Comparison of ENCODE assay signal across 16 mouse cellular contexts in the genomic region with DNA sequence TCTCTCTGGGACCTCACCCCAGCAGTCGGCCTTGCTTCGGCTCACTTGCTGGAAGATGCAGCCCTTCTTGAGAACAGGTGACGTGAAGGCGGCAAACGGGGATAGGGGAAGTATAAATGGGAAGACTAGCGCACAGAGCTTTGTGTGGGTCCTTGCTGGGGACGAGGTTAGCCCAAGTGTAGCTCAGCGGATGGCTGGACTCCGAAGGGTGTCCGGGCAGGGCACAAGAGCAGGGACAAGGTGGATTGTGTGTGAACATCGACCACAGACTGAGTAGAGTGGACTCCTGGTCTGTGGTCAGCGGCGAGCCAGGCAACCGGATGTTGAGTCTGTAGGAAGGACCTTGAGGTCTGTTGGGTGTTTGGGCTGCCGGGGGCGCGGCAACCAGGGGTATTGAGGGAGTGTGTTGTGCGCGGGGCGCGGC. TPM values are rescaled to one million over a fixed set of nuclear protein-coding genes. Genes with fewer than 3 reads are reported as not detected.
DNase-seq lines count a peak whose midpoint lies in the region; ATAC-seq lines count a peak whose summit lies in the region.
"Had no signal": no experiment of that assay in that cellular context is flagged by ENCODE, and none has a peak within 500 bp of the region (broad histone marks: within the 10 kb centered on the region; RNA-seq: fewer than 3 reads in every experiment).

No protein-coding gene starts in this region.

- H3K9ac ChIP-seq in neural tube, embryonic 14.5 days (replicated peaks; ENCODE audit: low read depth, low read length): peak overlapping the region; percentile 100
- H3K9ac ChIP-seq: heart, embryonic 13.5 days; liver, embryonic 14.5 days had no signal

- peak overlapping the region; percentile 87 for H3K4me3 ChIP-seq in neural tube, embryonic 14.5 days (ENCODE audit: low read depth, low read length)
- H3K4me3 ChIP-seq: heart, embryonic 13.5 days had no signal

- intact Hi-C loops in heart, postnatal 10 days (cut with DNase I): no loop called here

- H3K9me3 ChIP-seq in neural tube, embryonic 14.5 days (ENCODE audit: control insufficient read depth, low read length): no peaks in the 10 kb centered on the region
- H3K9me3 ChIP-seq: heart, embryonic 13.5 days had no signal

- H3K36me3 ChIP-seq in neural tube, embryonic 14.5 days (ENCODE audit: control insufficient read depth, insufficient read depth, low read length): no peaks in the 10 kb centered on the region
- H3K36me3 ChIP-seq: heart, embryonic 13.5 days had no signal

- H3K4me2 ChIP-seq in neural tube, embryonic 14.5 days (ENCODE audit: low read depth, low read length): peak overlapping the region; percentile 94
- H3K4me2 ChIP-seq: heart, embryonic 13.5 days had no signal

- ATAC-seq in neural tube, embryonic 14.5 days (ENCODE audit: low read depth): no peak
- ATAC-seq: hindbrain, postnatal 0 days had no signal

- H3K27me3 ChIP-seq in neural tube, embryonic 14.5 days (ENCODE audit: control insufficient read depth, insufficient read depth, low read length): no peaks in the 10 kb centered on the region

- peak; percentile 66 for DNase-seq in embryo, embryonic 10 days (ENCODE audit: low spot score)
- DNase-seq in embryo, embryonic 11 days: no peak
- peak; percentile 33 for DNase-seq in ovary, postnatal 36 days (ENCODE audit: low spot score)
- DNase-seq in ovary, postnatal 10 days (ENCODE audit: low spot score): no peak
- DNase-seq in kidney, postnatal 10 days: peak; percentile 77
- DNase-seq in embryo, embryonic 9.5 days (ENCODE audit: extremely low spot score): no peak
- DNase-seq in heart, postnatal 10 days: no peak
- DNase-seq: cerebellum, adult 9-11 months; spleen, adult 18-20 months; thymus, adult 18-20 months had no signal

- peak overlapping the region; percentile 99 for H3K27ac ChIP-seq in neural tube, embryonic 14.5 days (ENCODE audit: low read depth, low read length)
- H3K27ac ChIP-seq: heart, embryonic 13.5 days; hindbrain, postnatal 0 days; liver, embryonic 14.5 days had no signal

- peaks cover 8% of the 10 kb centered on the region for H3K4me1 ChIP-seq in neural tube, embryonic 14.5 days (ENCODE audit: control insufficient read depth, insufficient read depth, low read length)

- 1% methylated on average over 21 of the region's 21 CpGs for WGBS in neural tube, embryonic 14.5 days

RNA-seq across cellular contexts. Expression of a gene that starts 0.5 kb away (rescaled TPM):
- polyA plus RNA-seq in neural tube, embryonic 14.5 days (2014; fragmentation: Nextera tagmentation; extraction: Ambion mirVana): 46.9 and 49.8 TPM in 2 replicates
- total RNA-seq in heart, postnatal 10 days (2021): not detected
- total RNA-seq: hindbrain, postnatal 0 days; layer of hippocampus, postnatal 14 days; megakaryocyte-erythroid progenitor cell, adult 5-6 weeks had no signal
- polyA plus RNA-seq: heart, embryonic 13.5 days; hindbrain, postnatal 0 days had no signal

RNA-seq across cellular contexts. Expression of a gene that starts 8.5 kb away (rescaled TPM):
- polyA plus RNA-seq in neural tube, embryonic 14.5 days (2014; fragmentation: Nextera tagmentation; extraction: Ambion mirVana): 3.6 and 10.2 TPM in 2 replicates
- under 1 TPM; 0.12 to 0.15 TPM for total RNA-seq in heart, postnatal 10 days (2021)
- total RNA-seq: layer of hippocampus, postnatal 14 days; megakaryocyte-erythroid progenitor cell, adult 5-6 weeks had no signal

RNA-seq across cellular contexts. Expression of a gene that starts 9.1 kb away (rescaled TPM):
- polyA plus RNA-seq in neural tube, embryonic 14.5 days (2014; fragmentation: Nextera tagmentation; extraction: Ambion mirVana): 46.1 and 94.7 TPM in 2 replicates
- total RNA-seq in heart, postnatal 10 days (2021): not detected
- total RNA-seq: hindbrain, postnatal 0 days; layer of hippocampus, postnatal 14 days; megakaryocyte-erythroid progenitor cell, adult 5-6 weeks had no signal
- polyA plus RNA-seq: heart, embryonic 13.5 days; hindbrain, postnatal 0 days; liver, embryonic 14.5 days had no signal

RNA-seq across cellular contexts. Expression of a gene that starts 14.7 kb away (rescaled TPM):
- 50.1 and 136 TPM in 2 replicates for polyA plus RNA-seq in neural tube, embryonic 14.5 days (2014; fragmentation: Nextera tagmentation; extraction: Ambion mirVana)
- not detected for total RNA-seq in heart, postnatal 10 days (2021)
- total RNA-seq: layer of hippocampus, postnatal 14 days; megakaryocyte-erythroid progenitor cell, adult 5-6 weeks had no signal
- polyA plus RNA-seq: heart, embryonic 13.5 days; hindbrain, postnatal 0 days had no signal

RNA-seq across cellular contexts. Expression of a gene that starts 21.5 kb away (rescaled TPM):
- not detected in 2 replicates for polyA plus RNA-seq in neural tube, embryonic 14.5 days (2014; fragmentation: Nextera tagmentation; extraction: Ambion mirVana)
- not detected for total RNA-seq in heart, postnatal 10 days (2021)
- total RNA-seq: hindbrain, postnatal 0 days; layer of hippocampus, postnatal 14 days; megakaryocyte-erythroid progenitor cell, adult 5-6 weeks had no signal
- polyA plus RNA-seq: heart, embryonic 13.5 days; hindbrain, postnatal 0 days; liver, embryonic 14.5 days had no signal

Comparison
In these comparisons a context has a peak if more than half of its experiments do, and no peak if none do; other contexts are left out.
1. DNase-seq: peak in embryo, embryonic 10 days (single experiment), ovary, postnatal 36 days (single experiment) and kidney, postnatal 10 days (single experiment); none in embryo, embryonic 11 days (single experiment), ovary, postnatal 10 days (single experiment), embryo, embryonic 9.5 days (single experiment) and heart, postnatal 10 days (0 of 2).